Mouse (Mus musculus) testis, postnatal 10 days (tissue): Measurements from ENCODE around the gene Wnt3a.

Experiments
- DNase-seq: peaks from one replicate; pipeline ENCODE4 v3.0.0; 2021; ENCODE audit warnings: low spot score

Gene Wnt3a

DNA sequence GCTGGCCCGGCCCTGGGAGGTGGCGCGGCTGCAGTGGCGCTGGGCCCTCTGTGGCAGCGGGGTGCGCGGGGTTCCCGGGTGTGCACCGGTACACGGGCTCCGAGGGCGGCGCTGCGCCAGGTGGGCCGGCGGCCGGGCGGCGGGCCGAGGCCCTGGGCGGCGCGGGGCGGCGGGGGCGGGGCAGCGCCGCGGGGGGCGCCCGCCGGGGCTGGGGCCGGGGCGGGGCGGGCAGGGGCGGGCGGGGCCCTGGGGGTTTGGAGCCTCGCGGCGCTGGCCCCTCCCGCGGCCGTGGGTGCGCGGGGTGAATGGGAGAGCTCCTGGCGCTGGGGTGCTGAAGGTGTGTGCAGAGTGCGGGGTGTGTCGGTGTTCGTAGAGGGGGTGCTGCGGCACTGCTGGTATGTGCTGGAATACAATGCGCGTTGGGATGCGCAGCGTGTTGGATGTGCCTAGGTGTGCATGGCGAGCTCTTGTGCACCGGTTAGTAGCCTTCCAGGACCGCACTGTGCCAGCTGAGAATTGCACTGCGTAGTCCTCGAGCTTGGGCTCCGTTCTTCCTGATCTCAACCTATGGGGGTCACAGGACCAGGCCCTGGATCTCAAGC lies at the start of gene Wnt3a:
Wnt3a (minus strand) TSS at position 51 of the 602 bp plus-strand sequence.
- DNase-seq: no peak

DNA sequence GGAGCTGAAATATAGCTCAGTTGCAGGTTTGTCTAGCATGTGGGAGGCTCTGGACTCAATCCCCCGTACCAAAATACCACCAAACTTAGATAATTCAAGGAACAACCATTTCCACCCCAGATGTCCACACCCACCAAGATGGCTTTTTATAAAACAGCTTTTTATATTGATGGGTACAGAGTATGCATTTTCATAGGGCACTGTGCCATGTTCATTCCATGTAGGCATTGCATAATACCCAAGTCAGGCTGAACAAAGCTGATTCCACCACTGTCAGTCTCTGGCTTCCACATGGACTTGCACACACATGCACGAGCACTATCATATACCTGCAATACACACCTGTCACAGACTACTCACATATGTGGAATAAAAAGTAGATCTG lies 48.2 kb upstream of the Wnt3a start:
- DNase-seq: no peak

DNA sequence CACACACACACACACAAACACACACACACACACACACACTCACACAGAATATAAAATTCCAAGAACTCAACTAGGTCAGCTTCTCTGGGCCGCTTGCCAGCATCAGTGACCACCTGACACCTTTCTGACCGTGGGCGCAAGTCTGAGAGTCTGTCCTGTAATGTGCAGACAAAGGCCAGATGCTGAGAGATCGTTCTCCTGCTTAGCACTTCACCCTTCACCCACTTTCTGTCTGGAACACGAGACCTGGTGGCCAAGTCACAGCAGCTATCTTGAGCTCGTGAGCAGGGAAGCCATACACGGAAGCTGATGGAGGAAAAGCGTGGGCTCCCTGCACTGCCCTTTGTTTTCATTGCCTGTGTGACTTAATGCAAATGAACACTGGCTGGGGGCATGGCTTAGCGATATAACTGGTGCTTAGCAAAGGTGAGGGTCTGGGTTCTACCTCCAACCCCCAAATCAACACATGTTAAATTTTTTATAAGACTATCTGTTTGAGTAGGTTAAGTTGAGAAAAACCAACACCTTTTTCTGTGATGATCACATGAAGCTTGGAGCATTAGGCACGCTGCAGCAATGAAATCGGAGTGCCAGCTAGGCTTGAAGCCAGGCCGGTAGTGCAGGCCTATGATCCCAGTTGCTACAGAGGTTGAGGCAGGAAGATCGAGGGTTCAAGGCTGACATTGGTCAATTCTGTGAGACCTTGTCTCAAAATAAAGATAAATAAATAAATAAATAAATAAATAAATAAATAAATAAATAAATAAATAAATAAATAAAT lies 47.6 kb upstream of the Wnt3a start:
- peak; percentile 67 for DNase-seq

DNA sequence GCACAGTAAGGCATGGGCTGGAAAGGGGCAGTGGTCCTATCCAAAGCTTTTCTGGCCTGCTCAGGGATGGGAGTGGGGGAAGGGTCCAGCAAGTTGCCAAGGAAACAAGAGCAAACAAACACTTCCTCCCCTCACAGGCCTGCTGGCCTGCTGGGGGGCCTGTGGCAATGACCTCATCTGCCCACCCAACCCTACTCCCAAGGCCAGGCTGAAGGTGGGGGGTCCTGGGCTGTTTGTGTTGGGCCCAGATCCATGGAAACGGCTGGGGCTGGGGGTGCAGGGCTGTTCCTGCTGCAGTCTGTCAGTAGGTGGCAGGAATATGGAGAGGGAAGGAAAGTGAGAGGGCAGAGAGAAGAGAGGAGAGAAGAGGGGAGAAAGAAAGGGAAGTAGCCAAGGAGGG lies 45.8 kb upstream of the Wnt3a start:
- no peak for DNase-seq

DNA sequence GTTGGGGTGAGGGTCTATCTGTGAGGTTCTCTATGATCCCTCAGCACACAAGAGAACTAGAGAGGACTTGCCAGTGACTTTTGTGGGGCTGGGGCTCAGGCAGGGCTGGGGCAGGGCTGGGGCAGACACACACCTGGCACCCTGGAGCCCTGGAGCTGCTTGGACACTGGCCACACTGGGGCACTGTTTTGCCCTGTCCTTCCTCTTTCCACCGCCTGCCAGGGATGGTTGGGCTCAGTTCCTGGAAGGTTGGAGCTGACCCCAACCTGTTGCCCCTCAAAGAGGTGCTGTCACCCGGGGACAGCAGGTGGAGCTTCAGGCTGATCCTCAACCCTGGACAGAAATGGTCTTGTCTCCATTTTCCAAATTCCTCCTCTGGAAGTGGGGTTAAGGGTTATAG lies 45.4 kb upstream of the Wnt3a start:
- DNase-seq: no peak

DNA sequence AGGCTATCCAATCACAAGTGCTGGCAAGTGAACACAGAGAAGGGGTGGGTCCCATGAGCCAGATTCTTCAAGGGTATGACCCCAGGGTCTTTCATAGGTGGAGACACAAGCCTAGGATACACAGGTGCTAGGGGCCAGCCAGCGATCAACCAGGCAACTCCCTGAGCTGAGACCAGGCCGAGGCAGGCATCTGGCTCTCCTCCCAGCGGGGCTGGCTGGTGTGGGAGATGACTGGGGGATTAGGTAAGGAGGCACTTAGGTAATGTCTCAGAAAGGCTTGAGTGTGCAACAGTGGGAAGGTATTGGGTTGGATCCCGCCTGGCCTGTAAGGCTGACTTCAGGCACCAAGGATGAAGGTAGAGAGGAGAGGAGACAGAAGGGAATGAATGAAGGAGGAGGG lies 44.6 kb upstream of the Wnt3a start:
- DNase-seq: no peak

DNA sequence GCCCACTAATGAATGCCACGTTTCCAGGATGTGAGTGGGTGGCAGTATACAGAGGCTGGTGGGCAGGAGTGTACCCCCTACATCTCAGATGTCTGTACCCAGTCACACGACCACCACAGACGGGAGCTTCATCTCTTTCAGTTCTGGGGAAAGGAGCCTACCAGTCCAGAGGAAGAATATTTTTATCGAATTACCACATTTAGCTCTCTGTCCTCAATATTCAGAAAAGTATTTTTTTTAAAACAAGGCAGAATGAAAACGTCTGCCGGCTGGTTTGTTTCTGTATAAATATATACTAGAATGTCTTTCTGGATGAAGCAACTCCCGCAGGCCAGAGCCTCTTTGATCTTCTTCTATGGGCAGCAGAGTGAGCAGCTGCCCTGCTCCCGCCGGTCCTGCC lies 42.4 kb upstream of the Wnt3a start:
- no peak for DNase-seq

DNA sequence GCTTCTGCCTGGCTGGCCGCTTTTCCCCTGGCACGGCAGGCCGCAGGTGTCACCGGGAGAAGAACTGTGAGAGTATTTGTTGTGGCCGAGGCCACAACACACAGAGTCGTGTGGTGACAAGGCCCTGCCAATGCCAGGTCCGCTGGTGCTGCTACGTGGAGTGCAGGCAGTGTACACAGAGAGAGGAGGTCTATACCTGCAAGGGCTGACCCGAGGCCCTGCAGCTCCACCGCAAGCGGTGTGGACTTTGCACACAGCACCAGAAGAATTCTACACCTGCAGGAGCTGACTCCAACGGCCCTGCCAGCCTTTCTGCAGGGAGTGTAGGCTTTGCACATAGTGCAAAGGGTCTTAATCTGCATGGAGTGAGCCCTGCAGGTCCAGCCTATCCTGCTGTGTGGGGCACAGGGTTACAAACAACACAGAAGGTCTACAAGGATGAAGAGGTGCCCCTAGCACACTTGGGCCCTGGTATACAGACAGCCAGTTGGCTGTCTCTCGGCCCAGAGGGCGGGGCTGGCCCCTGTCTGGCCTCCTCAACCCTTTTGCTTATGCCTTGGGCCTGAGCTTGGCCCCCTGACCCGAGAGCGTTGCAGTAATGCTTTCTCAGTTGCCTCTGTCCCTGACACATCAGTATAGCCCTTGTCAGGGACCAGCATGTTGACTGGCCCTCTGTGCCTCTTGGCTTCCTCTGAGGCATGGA lies 40.8 kb upstream of the Wnt3a start:
- no peak for DNase-seq

DNA sequence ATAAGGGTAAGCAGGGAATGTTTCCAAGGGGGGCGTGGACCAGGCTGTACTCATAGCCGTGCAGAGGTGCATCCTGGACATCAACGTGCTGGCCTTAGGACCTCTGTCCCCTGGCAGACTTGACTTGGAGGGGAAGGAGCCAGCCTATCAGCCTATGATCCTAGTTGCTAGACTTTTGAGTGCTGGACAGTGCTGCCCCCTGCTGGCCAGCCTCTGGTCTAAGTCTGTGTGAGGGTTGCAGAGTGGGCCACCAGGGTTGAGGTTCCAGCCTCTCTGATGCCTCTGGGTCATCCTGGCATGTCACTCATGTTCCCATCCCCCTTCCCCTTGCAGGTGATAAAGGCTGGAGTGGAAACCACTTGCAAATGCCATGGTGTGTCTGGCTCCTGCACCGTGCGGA lies 40.0 kb upstream of the Wnt3a start:
- peak; percentile 85 for DNase-seq

DNA sequence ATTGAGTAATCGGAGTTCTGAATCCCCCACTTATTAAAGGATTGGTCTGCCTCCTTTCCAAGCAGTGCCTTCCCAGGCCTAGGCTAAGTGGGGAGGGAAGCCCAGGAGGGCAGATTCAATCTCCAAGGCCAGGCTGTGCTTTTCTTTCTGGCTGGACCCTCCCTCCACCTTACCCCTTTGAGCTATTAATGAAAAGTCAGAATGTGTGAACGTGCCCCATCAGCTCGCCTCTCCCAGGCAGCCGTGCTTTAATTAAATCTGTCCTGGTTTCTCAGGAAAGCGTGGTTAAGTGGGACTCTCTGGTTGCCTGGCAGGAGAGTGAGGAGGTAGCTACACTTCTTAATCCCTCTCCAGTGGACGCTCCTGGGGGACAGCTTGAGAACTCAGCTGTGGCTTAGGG lies 39.1 kb upstream of the Wnt3a start:
- no peak for DNase-seq

DNA sequence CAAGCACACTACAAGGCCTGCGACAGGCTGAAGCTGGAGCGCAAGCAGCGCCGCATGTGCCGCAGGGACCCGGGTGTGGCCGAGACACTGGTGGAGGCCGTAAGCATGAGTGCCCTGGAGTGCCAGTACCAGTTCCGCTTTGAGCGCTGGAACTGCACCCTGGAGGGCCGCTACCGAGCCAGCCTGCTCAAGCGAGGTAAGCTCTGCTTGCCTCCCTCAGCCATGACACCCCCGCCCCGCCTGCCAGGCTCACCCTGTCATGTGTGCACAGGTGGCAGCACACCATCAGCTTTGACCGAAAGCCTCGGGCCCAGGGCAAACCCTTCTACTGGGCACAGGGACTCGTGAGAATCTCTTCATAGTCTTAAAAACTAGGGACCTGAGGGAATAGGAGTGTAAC lies 37.1 kb upstream of the Wnt3a start:
- DNase-seq: no peak

DNA sequence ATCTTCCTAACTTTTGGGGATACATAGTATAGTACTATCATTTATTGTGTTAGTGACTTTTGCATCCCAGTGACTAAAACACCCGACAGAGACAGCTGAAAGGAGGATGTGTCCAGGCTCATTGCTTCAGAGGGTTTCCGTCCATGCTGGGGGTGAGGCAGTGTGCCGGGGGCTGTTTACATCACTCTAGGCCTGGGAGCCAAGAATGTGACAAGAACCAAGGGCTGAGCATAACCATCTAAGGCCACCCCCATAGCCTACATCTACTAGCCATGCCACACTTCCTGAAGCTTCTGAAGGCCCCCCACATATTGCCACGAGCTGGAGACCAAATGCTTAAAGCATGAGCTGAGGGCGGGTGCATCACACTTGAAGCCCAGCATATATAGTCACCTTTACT lies 34.2 kb upstream of the Wnt3a start:
- no peak for DNase-seq

DNA sequence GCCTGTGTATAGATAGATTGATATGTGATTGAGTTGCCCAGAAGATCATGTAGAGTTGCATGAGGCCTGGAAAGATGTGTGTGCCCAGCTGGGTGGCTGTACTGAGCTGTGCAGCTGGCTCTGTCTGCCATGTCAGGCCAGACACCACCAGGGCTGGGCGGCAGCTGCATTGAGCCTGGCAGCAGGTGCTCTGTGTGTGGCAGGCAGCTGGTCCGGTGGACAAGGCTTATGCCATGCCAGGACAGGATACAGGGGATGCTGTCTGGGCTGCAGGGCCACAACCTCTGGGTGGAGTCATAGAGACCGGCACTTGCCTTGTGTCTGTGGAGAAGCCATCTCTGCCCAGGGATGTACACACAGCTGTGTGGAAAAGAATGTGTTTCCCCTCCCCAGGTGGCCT lies 32.4 kb upstream of the Wnt3a start:
- no peak for DNase-seq

DNA sequence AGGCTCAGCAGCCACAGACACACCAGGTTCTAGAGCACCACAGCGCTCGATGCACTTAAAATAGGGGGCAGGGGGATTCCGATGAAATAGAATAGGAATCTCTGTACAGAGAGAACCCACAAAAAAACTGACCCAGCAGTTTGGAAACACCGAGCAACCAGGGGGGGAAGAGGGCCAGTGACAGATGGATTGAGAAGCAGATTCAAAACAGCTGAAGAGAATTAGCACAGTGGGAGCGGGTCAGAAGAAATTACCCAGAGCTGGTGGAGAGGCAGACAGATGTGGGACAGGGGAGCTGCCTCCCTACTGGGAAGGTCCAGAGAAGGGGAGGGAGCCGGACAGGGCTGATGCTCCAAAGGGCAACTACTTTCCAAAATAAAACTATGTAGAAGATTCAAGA lies 26.0 kb upstream of the Wnt3a start:
- no peak for DNase-seq

DNA sequence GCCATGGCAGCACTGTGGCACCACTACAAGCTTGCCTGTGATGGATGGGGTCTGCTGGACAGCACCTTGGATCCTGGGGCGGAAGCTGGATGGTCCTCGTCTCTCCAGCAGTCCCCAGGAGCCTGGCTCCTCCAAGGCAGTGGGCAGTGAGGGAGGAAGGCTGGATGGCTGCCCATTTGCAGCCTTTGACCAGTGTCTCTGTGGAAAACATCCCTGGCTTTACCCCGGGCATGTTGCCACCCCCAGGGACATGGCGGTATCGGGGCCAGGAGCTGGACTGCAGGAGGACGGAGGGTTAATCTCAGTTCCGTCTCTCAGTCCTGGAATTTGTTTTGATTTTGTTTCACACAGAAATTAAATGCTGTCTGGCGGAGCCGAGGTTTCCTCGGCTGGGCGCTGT lies 23.4 kb upstream of the Wnt3a start:
- DNase-seq: no peak

DNA sequence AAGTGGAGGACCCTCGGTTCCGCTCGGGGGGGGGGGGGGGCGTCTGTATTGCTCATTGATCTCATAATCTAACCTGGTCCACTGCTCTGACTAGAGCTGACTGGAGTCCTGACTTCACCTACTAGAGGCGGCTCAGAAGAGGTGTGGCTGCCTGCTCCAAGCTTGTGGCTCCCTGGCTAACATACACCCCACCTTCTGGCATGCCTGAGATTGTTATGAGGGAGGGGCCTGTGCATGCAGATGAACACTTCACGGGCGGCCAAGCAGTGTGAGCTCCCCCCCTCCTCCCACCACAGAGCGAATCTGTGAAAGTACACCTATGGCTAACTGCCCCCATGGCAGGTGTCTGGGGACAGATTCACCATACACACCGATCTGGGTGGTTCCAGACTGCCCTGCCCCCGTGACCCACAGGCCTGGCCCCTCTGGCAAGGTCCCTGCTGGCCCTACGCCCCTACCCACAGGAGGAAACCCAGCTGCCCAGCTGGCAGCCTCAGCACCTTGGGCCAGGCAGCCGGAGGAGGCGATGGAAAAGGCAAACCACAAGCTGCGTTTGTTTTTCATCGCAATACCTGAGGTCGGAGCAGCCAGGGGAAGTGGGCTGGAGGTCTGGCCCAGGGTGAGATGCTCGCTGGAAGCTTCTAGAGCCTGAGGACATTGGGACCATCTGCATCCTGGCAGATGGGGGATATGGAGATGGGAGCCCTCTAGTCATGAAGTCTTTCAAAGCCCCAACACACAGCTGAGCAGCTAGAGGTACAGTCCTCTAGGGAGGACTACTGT lies 22.7 kb upstream of the Wnt3a start:
- DNase-seq: no peak

DNA sequence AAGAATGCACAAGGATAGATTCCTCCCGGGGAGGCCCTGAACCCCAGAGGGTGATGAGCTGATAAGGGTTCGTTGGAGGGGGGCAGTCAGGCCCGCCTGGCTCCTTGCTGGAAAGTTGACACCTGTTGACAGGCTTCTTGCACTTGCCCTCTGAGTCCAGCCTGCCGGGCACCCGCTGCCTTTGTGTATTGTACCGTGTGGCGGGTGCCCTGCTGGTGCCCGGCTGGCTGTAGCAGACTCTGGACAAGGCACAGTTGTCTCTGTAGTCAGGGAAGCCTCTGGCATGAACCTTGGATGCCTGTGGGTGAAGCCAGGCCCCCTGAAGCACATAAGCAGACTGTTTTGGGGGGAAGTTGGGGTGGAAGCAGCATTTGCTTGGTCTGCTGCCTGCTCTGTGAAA lies 21.9 kb upstream of the Wnt3a start:
- no peak for DNase-seq

DNA sequence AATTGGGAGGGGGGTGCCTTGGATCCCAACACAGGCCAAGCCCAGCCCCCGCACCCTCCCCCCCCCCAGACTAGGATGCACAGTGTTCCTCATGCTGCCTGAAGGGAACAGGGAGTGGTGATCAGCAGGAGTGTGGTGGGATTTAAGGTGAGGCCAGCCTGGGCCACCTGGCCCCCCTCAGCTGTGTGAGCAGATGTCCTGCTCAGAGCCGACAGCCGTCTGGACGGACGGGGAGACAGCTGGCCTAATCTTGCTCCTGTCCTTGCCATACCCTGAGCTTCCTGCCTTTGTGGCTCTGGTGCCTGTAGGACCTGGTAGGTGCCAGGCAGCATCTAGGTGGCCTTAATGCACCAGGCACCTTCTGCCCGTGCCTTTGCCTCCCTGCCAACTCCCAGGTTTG lies 21.5 kb upstream of the Wnt3a start:
- no peak for DNase-seq

DNA sequence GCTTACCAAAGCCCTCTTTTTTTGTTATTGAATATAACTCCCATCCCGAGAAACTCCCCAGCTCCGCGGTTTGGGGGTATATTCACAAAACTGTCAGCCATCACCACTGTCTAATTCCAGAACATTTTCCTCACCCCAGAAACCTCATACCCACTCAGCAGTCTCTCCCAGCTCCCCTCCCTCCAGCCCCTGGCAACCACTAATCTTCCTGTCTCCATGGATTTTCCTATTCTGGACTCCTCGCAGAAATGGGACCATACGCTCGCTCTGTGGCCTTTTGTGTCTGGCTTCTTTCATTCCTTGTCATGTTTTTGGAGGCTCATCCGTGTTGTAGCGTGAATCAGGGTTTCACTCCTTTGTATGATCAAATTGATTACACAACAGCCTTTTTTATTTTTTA lies 19.4 kb upstream of the Wnt3a start:
- DNase-seq: no peak

DNA sequence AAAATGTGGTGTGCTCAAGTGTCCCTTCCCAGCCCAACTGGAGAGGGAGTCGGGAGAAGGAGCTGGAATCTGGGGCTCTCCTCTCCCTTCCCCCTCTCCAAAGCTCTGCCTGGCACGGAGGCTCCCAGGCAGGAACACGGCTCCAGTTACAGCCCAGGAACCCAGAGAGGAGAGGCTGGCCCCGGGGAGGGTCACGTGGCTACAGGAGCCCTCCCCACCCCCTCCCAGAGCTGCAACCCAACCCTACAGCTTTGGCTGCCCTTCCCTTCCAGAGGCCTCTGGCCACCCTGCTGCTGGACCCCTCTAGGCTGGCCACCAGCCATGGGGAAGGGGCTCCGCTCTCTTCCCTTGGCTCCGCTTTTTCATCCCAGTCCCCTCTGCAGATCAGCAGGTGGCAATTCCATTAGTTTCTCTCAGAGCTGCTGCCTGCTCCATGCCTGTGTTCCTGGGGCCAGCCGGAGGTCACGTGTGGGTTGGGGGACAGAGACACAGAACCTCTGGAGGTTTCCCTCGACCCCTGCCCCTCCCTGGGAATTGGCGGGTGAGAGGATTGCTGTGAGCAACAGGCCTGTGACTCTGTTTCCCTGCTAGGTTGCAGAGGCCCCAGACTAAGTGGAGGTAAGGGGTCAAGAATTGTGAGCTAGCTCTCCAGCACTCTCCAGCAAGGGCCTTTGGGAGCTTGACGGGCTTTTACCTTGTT lies 18.7 kb upstream of the Wnt3a start:
- DNase-seq: peak; percentile 63

DNA sequence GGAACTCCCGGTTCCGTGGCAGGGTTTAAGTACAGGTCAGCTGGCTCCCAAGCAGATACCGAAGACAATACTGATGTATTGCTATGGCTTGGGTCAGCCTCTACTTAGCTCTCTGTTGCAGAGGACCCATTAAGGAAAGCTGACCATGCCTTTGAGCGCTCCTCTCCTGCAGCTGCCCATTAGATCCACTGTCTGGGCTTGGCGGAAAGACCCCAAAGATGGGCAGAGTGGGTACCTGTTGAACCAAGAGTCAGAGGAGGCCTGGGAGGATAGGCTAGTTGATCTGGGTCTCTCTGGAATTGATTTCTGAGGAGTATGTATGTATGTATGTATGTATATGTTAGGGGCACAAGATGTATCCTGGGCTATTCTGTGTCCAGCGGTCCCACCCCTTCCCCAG lies 18.1 kb upstream of the Wnt3a start:
- no peak for DNase-seq

DNA sequence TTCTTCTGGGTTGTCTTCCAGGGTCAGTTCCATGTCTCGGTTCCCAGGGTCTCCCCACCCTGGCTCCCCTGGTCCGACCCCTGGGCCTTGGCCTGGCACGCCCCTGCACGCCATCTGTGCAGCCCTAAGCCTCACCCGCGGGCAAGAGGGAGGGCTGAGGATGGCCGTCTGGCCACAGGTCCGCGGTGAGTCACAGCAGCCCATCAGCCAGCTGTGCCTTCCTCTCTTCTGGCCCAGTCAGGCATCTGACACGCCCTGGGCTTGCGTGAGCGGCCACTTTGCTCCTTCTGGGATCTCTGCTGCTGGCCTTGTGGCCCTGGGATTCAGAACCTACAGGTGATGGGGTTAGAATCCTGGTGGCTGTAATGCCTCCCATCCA lies 17.6 kb upstream of the Wnt3a start:
- no peak for DNase-seq
